Mouse (Mus musculus) subcutaneous adipose tissue, adult 2 months (tissue): ENCODE data around the gene Rasl10b. TPM values are rescaled to one million over a fixed set of nuclear protein-coding genes. Genes with fewer than 3 reads are reported as not detected.

ENCODE experiments used
- polyA plus RNA-seq: library from polyadenylated mRNA; depleted of rRNA; stranded (reverse); fragments of >200 nt; gene quantifications from 2 replicates; pipeline ENCODE4 v1.2.3, GENCODE M21; 2012; ENCODE audit warnings: low replicate concordance; rRNA removed

Rasl10b gene
- 0.44 and 3.0 TPM in 2 replicates for polyA plus RNA-seq

GRCm38 (mm10) chr11:83409087-83409754 is at the start of gene Rasl10b:
Gene Rasl10b (plus strand): TSS chr11:83409137.

GRCm38 (mm10) chr11:83429355-83429754 is 20.4 kb downstream of the Rasl10b start, which contains the start of gene Gas2l2:
Gene Gas2l2 (minus strand): TSS chr11:83429455.

GRCm38 (mm10) chr11:83437377-83437776 is 28.4 kb downstream of the Rasl10b start, which contains the start of gene 1700020L24Rik:
Gene 1700020L24Rik (plus strand): TSS chr11:83437677.

GRCm38 (mm10) chr11:83462711-83463244 is 53.8 kb downstream of the Rasl10b start, which contains the start of gene Mmp28:
Gene Mmp28 (minus strand): TSS chr11:83463071.

Other genes starting within 250 kb of the Rasl10b start
- gene Slfn4, start 234.0 kb upstream of the Rasl10b start, polyA plus RNA-seq, result 0.26 and 1.0 TPM in 2 replicates
- 1.1 TPM in 2 replicates for gene Slfn3, start 217.8 kb upstream of the Rasl10b start, polyA plus RNA-seq
- not detected in 2 replicates for gene Slfn14, start 122.4 kb upstream of the Rasl10b start, polyA plus RNA-seq
- gene Ap2b1, start 110.1 kb upstream of the Rasl10b start, polyA plus RNA-seq, result 45.1 and 61.0 TPM in 2 replicates
- gene Pex12, start 106.6 kb upstream of the Rasl10b start, polyA plus RNA-seq, result 10.3 and 12.4 TPM in 2 replicates
- gene Gas2l2, start 20.3 kb downstream of the Rasl10b start, polyA plus RNA-seq, result 0.09 and 0.16 TPM in 2 replicates
- gene 1700020L24Rik, start 28.5 kb downstream of the Rasl10b start, polyA plus RNA-seq, result 2.4 and 2.5 TPM in 2 replicates
- gene Mmp28, start 53.9 kb downstream of the Rasl10b start, polyA plus RNA-seq, result 22.1 and 42.8 TPM in 2 replicates
- 8.0 and 15.5 TPM in 2 replicates for gene Taf15, start 63.9 kb downstream of the Rasl10b start, polyA plus RNA-seq
- not detected in 2 replicates for gene Heatr9, start 113.0 kb downstream of the Rasl10b start, polyA plus RNA-seq
- 34.2 and 47.0 TPM in 2 replicates for gene Ccl5, start 121.4 kb downstream of the Rasl10b start, polyA plus RNA-seq
- 14.9 and 19.1 TPM in 2 replicates for gene Ccl9, start 169.5 kb downstream of the Rasl10b start, polyA plus RNA-seq
- 43.4 and 56.4 TPM in 2 replicates for gene Ccl6, start 183.9 kb downstream of the Rasl10b start, polyA plus RNA-seq
- not detected in 2 replicates for gene Rpl9-ps1, start 236.5 kb downstream of the Rasl10b start, polyA plus RNA-seq
- gene Ccl3, start 240.2 kb downstream of the Rasl10b start, polyA plus RNA-seq, result 0.85 and 5.8 TPM in 2 replicates